22 mouse cellular contexts compared by ENCODE assay signal in the genomic region with DNA sequence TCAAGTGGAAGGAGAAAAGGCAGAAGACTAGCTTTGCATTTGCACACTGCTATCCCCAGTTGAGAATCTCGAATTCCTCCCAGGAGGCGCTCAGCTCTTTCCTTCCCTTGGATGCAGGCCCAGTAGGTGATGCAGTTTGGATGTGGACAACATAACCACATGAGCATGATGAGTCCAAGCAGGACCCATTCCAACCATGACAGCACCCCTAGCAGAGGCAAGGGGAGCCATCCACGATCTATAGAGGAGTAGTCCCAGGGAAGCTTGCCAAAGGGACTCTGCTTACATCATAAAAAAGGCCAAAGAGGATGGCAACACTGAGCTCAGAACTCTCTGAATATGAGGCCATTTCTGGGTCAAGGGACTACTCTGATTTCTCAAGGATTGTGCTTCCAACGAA. TPM values are rescaled to one million over a fixed set of nuclear protein-coding genes. Genes with fewer than 3 reads are reported as not detected.
DNase-seq lines count a peak whose midpoint lies in the region; ATAC-seq and TF ChIP-seq lines count a peak whose summit lies in the region.
"Had no signal": no experiment of that assay in that cellular context is flagged by ENCODE, and none has a peak within 500 bp of the region (broad histone marks: within the 10 kb centered on the region; RNA-seq: fewer than 3 reads in every experiment).

No protein-coding gene starts in this region.

- peak; percentile 2 for DNase-seq in kidney, adult 2 months
- DNase-seq in Patski (ENCODE audit: low read depth, low spot score), result peak; percentile 37
- peak; percentile 50 for DNase-seq in adrenal gland, postnatal 14 days
- no peak for DNase-seq in lung, adult 2 months
- DNase-seq in frontal cortex, postnatal 36 days (ENCODE audit: low spot score in 2 of 2), result no peak
- DNase-seq: cerebellum, postnatal 14 days; forebrain, postnatal 0 days; heart, adult 18-20 months; heart, postnatal 36 days; kidney, adult 9 months; kidney, postnatal 25 days; layer of hippocampus, postnatal 36 days; retina, postnatal 1 day; right cerebral cortex, postnatal 25 days; thymus, postnatal 14 days had no signal

- H3K9me3 ChIP-seq in kidney, embryonic 16.5 days (ENCODE audit: low read length), result no peaks in the 10 kb centered on the region
- H3K9me3 ChIP-seq: forebrain, embryonic 10.5 days; hindbrain, embryonic 15.5 days; intestine, embryonic 15.5 days; midbrain, embryonic 12.5 days had no signal

- POLR2A ChIA-PET in Patski (lab: Charles Lee), result interaction anchor here (0.6 kb wide), 1 partner anchor 90 kb away, joined by 3 read pairs; no protein-coding TSS in a partner anchor

- H3K4me2 ChIP-seq in kidney, embryonic 16.5 days (replicated peaks; ENCODE audit: low read depth, low read length), result no peak overlapping the region
- H3K4me2 ChIP-seq: hindbrain, embryonic 15.5 days; intestine, embryonic 15.5 days; midbrain, embryonic 12.5 days had no signal

- no peak for TF ChIP-seq POLR2A in kidney, adult 2 months (IDR thresholded peaks at IDR 0.05; ENCODE audit: low read depth, low read length)
- no peak for TF ChIP-seq POLR2A in lung, adult 2 months (IDR thresholded peaks at IDR 0.05; ENCODE audit: borderline replicate concordance, extremely low read depth, low read depth, low read length)

- 86% methylated on average over 4 of the region's 4 CpGs for WGBS in kidney, adult 2 months
- 79% methylated on average over 4 of the region's 4 CpGs for WGBS in kidney, embryonic 16.5 days
- 72% methylated on average over 4 of the region's 4 CpGs for WGBS in lung, adult 2 months

- no peak overlapping the region for H3K4me3 ChIP-seq in kidney, adult 2 months (ENCODE audit: insufficient read depth, low read depth, low read length)
- no peak overlapping the region for H3K4me3 ChIP-seq in kidney, embryonic 16.5 days (ENCODE audit: low read length)
- H3K4me3 ChIP-seq in lung, adult 2 months (replicated peaks; ENCODE audit: extremely low read depth, low read depth, low read length), result no peak overlapping the region
- H3K4me3 ChIP-seq: forebrain, embryonic 10.5 days; hindbrain, embryonic 15.5 days; intestine, embryonic 15.5 days; midbrain, embryonic 12.5 days had no signal

- no peaks in the 10 kb centered on the region for H3K27me3 ChIP-seq in kidney, adult 2 months (replicated peaks; ENCODE audit: control insufficient read depth, insufficient read depth, low read length)
- H3K27me3 ChIP-seq in kidney, embryonic 16.5 days (ENCODE audit: insufficient read depth, low read length), result no peaks in the 10 kb centered on the region
- H3K27me3 ChIP-seq in Patski, result no peaks in the 10 kb centered on the region
- H3K27me3 ChIP-seq: hindbrain, embryonic 15.5 days; intestine, embryonic 15.5 days; midbrain, embryonic 12.5 days had no signal

- TF ChIP-seq CTCF in kidney, adult 2 months (conservative IDR thresholded peaks at IDR 0.05; ENCODE audit: insufficient read depth, insufficient read length, low read depth, low read length), result no peak
- TF ChIP-seq CTCF in Patski (IDR thresholded peaks at IDR 0.05), result no peak
- no peak for TF ChIP-seq CTCF in lung, adult 2 months (IDR thresholded peaks at IDR 0.05; ENCODE audit: insufficient read depth, low read length)

- H3K36me3 ChIP-seq in kidney, adult 2 months (ENCODE audit: control insufficient read depth, insufficient read depth, low read length), result no peaks in the 10 kb centered on the region
- no peaks in the 10 kb centered on the region for H3K36me3 ChIP-seq in kidney, embryonic 16.5 days (ENCODE audit: insufficient read depth, low read length)
- H3K36me3 ChIP-seq: forebrain, embryonic 10.5 days; hindbrain, embryonic 15.5 days; intestine, embryonic 15.5 days; midbrain, embryonic 12.5 days had no signal

- no peaks in the 10 kb centered on the region for H3K4me1 ChIP-seq in kidney, adult 2 months (ENCODE audit: control insufficient read depth, insufficient read depth, low read length)
- H3K4me1 ChIP-seq in kidney, embryonic 16.5 days (ENCODE audit: insufficient read depth, low read length), result 0 out of 2 replicates have a peak, but pooled peaks cover 5% of the 10 kb centered on the region
- H3K4me1 ChIP-seq in lung, adult 2 months (ENCODE audit: control insufficient read depth, insufficient read depth, low read length), result no peaks in the 10 kb centered on the region
- H3K4me1 ChIP-seq: hindbrain, embryonic 15.5 days; intestine, embryonic 15.5 days had no signal

- ATAC-seq in kidney, embryonic 16.5 days (ENCODE audit: low FRiP score, low TSS enrichment), result no peak
- no peak for ATAC-seq in Patski
- no peak for ATAC-seq in megakaryocyte, adult 5-6 weeks (ENCODE audit: poor library complexity, severe bottlenecking)
- ATAC-seq: forebrain, postnatal 0 days; intestine, embryonic 15.5 days; lung, postnatal 0 days had no signal

- H3K9ac ChIP-seq in kidney, embryonic 16.5 days (replicated peaks; ENCODE audit: low read length), result no peak overlapping the region
- H3K9ac ChIP-seq: forebrain, postnatal 0 days; hindbrain, embryonic 15.5 days; intestine, embryonic 15.5 days; midbrain, embryonic 12.5 days had no signal

- in situ Hi-C loops in Patski (cut with MboI; ENCODE audit: low pct_unique_long_range_greater_than_20kb), result no loop called here

- CTCF ChIA-PET in Patski (lab: Charles Lee), result interaction anchor here (1.2 kb wide), 1 partner anchor 13 kb away, joined by 3 read pairs; no protein-coding TSS in a partner anchor

- no peak overlapping the region for H3K27ac ChIP-seq in kidney, adult 2 months (ENCODE audit: insufficient read depth, low read depth, low read length)
- H3K27ac ChIP-seq in kidney, embryonic 16.5 days (ENCODE audit: low read length), result no peak overlapping the region
- H3K27ac ChIP-seq: forebrain, embryonic 10.5 days; hindbrain, embryonic 15.5 days; intestine, embryonic 15.5 days; midbrain, embryonic 12.5 days had no signal

RNA-seq across cellular contexts. Expression of a gene that starts 32.5 kb away (rescaled TPM):
- 19.8 and 20.6 TPM in 2 replicates for polyA plus RNA-seq in kidney, adult 2 months (2012; rRNA removed)
- 50.9 and 54.6 TPM in 2 replicates for polyA plus RNA-seq in kidney, embryonic 16.5 days (2015; fragmentation: Nextera tagmentation; extraction: Ambion mirVana)
- 883 TPM for polyA plus RNA-seq in Patski (2021)
- 23.8 and 25.3 TPM in 2 replicates for total RNA-seq in adrenal gland, postnatal 14 days (2021)
- 27.3 and 28.8 TPM in 2 replicates for total RNA-seq in megakaryocyte, adult 5-6 weeks (2015)
- 32.7 and 37.6 TPM in 2 replicates for total RNA-seq in megakaryocyte, adult 5-6 weeks (2017)
- polyA plus RNA-seq in lung, adult 2 months (2012; rRNA removed), result 23.3 and 27.1 TPM in 2 replicates

Comparison
In these comparisons a context has a peak if more than half of its experiments do, and no peak if none do; other contexts are left out.
1. DNase-seq: peak in kidney, adult 2 months (single experiment), Patski (single experiment) and adrenal gland, postnatal 14 days (single experiment); none in lung, adult 2 months (single experiment) and frontal cortex, postnatal 36 days (0 of 2).
2. RNA of a gene that starts 32.5 kb away (polyA plus RNA-seq): 883 TPM in Patski (single experiment); 50.9 to 54.6 TPM in kidney, embryonic 16.5 days, 23.3 to 27.1 TPM in lung, adult 2 months and 19.8 to 20.6 TPM in kidney, adult 2 months; every median in the first group is over 10 times any median in the second.